Mouse (Mus musculus) frontal cortex, postnatal 25 days (tissue): ENCODE data around the gene Phf11b.
"Not testable (repeated sequence)": the region's sequence is repeated elsewhere in the genome, so short reads cannot be mapped to it uniquely, and the experiment has no call there.

Experiments
- DNase-seq, 2 experiments: peaks; one replicate each; pipeline ENCODE4 v3.0.0; 2022; ENCODE audit warnings: low spot score in 2 of 2

The Phf11b gene

DNA sequence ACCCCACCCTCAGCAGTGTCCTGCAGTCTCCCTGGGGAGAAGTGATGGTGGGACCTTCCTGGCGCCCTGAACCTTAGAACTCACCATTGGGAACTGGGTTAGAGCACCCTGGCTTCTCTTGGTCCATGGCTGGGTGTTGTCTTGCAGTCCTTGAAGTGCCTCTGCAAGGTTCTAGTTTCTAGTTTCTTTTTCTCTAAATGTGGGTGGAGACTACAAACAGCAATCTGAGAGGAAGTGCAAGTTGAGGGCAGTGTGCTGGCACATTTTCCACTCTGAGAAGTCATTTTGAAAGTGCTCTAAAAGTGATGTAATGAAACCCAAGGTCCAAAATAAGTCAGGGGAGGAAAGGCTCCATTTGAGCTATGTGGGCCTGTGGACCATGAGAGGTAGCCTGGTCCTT, at the start of gene Phf11b:
Gene Phf11b, minus strand, starts transcription at position 163 of the 400 bp plus-strand sequence.
- not testable (repeated sequence) for DNase-seq

DNA sequence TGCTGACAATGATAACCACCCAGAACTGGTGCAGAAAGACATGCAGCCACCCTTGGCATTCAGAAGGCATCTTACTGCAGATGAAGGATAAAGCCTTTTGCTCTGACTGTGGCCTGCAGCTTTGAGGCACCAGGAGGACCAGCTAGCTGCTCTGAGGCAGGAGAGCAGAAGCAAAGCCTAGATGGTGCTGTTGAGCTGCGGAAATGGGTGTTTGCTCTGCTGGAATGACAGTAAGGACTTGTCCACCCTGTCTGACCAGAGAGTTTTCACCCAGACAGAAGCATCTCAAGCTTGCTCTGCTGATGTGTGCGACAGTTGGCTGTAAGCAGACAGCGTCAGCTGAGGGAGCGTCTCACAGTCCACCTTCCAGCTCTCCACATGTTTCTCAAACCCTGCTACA, 49.0 kb upstream of the Phf11b start:
- peak; percentile 19 to 23 for DNase-seq

DNA sequence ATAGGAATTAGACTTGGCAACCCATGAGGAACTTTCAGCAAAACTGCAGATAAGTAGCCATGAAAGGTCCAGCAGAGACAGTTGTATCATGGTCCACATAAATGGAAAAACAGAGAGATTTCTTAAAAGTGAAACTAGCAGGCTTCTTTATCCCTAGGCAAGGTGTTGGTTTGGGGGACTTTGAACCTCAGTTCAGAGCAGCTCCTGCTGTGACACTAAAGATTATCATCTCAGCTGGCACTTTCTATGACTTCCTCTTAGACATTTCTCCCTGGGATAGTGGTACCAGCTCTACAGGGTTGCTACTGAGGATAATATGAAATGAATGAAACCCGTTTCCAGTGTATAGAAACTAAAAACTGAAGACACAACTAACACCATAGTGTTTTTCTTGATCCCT, 48.4 kb upstream of the Phf11b start:
- DNase-seq, result no peak

DNA sequence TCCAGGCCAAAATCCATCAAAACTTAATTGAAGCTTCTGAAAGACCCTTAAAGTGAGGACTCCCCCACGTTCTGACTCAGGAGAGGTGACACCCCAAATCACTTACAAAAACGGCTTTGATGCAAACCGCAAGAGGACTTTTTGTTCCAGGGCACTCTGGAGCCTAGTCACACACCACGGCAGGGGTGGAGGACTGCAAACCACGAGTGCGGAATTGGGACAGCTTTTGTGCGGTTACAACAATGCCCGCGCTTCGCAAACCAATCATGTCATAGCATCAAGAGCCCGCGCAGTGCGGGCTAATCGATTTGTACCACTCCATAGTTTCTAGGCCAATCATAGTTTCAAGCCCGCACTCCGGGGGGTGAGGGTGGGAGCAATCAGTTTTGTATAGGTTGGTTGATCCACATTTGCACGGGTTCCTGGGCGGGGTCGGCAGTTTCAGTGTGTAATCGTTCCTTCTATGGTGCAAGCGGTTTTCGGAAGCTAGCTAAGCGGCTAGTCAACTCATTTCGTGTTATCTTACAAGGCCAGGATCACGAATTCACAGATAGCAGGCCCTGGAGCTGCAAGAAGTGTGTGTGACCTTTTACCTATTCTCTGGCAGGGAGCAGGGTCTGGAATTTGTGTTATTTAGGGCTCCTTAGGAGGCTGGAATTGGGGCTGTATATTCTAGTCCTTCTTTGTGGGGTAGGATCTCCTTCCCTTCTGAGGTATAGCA, 29.4 kb upstream of the Phf11b start:
- DNase-seq, result no peak

DNA sequence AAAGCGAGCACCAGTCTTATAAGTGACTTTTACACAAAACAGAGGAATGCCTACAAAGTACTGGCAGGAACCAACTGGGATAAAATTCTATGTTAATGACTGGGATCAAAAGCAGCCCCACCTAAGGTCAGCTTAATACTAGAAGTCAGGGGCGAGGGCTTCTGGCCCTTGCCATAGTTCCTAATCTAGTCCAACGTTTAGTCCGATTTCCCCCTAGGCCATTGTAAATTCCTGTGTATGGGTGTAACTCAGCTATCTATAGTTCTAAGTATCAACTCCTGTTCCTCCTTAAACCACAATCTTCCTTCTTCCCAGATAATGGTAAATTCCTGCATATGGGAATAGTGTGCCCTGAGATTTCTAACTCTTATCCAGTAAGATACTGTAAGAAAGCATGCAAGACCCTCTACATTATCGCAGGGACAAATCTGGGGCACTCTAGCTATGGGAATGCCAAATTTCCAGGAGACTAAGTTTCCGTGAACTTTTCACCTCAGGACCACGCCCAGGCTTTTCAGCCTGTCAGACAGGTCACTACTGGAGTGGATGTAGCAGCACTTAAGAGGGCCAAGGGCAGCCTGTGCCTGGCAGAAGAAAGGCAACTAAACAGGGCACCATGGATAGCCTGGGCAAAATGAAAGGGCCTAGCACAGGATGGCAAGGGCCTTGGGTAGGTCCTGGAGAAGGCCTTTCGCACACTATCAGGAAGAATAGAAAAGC, 25.4 kb upstream of the Phf11b start:
- no peak for DNase-seq

DNA sequence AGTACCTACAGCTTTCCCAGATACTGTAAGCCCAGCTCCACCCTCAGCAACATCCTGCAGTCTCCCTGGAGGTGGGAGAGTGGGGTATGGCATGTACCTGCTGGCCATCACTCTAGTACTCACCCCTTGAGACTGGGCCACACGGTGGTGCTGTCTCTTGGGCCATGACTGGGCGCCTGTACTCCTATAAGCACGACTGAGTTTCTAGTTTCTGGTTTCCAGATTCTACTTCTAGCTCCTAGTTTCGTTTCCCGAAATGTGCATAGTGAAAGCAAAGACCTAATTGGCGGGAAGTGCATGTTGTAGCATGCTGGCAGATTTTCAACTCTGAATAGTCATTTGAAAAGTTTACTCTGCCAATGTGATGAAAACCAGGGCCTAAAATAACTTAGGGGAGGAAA, 24.1 kb upstream of the Phf11b start, which contains the start of gene Phf11d:
Gene Phf11d, minus strand, starts transcription at position 227 of the 401 bp plus-strand sequence.
- DNase-seq, result no peak

DNA sequence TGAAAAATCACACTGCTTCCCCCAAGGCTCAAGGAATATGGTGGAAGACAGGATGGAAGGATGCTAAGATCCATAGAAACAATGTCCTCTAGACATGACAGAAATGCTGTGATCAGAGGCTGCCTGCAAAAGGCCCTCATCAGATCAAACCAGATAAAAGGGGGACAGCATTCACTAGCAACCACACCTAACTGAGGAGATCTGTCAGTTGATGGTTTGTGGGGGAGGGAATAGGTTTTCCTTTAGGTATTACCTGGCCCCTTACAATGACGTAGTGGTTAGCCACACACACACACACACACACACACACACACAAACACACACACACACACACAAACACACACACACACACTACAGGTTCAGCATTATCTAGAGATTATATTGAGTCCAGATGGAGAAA, 1.6 kb downstream of the Phf11b start:
- DNase-seq, result no peak

DNA sequence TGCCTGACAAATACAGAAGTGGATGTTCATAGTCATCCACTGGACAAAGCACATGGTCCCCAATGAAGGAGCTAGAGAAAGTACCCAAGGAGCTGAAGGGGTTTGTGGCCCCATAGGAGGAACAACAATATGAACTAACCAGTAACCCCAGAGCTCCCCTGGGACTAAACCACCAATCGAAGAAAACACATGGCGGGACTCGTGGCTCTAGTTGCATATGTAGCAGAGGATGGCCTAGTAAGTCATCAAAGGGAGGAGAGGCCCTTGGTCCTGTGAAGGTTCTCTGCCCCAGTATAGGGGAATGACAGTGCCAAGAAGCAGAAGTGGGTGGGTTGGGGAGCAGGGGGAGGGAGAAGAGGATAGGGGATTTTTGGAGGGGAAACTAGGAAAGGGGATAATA, 5.1 kb downstream of the Phf11b start:
- DNase-seq, result not testable (repeated sequence)

DNA sequence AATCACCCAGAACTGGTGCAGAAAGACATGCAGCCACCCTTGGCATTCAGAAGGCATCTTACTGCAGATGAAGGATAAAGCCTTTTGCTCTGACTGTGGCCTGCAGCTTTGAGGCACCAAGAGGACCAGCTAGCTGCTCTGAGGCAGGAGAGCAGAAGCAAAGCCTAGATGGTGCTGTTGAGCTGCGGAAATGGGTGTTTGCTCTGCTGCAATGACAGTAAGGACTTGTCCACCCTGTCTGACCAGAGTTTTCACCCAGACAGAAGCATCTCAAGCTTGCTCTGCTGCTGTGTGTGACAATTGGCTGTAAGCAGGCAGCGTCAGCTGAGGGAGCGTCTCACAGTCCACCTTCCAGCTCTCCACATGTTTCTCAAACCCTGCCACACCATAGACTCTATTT, 10.7 kb downstream of the Phf11b start:
- peak; percentile 7 to 12 for DNase-seq

DNA sequence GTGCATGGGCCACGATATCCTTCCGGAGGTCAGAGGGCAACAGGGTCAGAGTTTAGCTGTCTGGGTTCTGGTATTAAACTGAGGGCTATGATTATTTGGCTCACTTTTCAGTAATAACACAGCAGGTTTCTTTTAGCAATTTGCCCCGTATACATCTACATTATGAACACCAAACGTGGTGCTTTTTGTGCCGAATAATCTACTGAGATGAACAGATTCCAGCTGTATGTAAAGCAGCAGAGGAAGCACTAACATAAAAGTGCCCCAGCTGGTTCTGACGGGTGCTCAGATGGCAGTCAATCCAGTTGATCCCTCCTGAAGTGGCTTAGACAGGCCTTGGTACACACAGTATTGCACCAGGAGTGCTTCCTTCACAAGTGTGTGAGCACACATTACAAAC, 21.2 kb downstream of the Phf11b start:
- DNase-seq, result not testable (repeated sequence)

DNA sequence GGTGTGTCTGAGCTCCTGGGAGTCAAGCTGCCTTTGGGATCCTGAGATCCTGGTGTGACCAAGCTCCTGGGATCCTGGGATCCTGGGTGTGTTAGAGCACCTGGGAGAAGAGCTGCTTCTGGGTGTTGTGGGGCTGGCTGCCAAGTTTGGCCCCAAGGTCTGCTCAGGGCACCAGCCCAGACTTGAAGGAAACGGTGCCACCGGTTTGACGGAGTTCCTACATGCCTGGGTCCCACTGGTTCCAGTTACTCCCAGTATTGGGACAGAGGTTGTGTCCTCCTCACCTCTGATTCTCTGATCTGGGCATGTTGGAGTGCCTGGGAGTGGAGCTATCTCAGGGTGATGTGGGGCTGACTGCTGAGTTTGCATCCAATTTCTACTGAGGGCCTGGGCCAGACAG, 22.1 kb downstream of the Phf11b start:
- DNase-seq, result not testable (repeated sequence)

DNA sequence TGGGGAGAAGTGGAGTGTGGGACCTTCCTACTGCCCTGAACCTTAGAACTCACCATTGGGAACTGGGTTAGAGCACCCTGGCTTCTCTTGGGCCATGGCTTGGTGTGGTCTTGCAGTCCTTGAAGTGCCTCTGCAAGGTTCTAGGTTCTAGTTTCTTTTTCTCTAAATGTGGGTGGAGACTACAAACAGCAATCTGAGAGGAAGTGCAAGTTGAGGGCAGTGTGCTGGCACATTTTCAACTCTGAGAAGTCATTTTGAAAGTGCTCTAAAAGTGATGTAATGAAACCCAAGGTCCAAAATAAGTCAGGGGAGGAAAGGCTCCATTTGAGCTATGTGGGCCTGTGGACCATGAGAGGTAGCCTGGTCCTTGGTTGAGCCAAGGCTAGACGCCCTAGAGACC, 43.8 kb downstream of the Phf11b start, which contains the start of gene Phf11a:
Gene Phf11a, minus strand, starts transcription at position 132 of the 400 bp plus-strand sequence.
- DNase-seq, result not testable (repeated sequence)

DNA sequence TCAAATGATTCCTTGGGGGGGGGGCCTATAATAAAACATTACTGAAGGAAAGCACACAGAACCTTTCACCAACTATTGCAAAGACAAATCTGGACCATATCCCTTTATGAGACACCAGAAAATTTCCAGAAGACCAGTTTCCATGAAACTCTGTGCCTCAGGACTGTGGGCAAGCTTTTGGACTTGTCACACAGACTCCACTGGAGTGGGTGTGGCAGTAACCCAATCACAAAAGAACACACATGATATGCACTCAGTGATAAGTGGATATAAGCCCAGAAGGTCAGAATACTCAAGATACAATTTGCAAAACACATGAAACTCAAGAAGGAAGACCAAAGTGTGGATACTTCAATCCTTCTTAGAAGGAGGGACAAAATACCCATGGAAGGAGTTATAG, 49.4 kb downstream of the Phf11b start:
- DNase-seq, result not testable (repeated sequence)

DNA sequence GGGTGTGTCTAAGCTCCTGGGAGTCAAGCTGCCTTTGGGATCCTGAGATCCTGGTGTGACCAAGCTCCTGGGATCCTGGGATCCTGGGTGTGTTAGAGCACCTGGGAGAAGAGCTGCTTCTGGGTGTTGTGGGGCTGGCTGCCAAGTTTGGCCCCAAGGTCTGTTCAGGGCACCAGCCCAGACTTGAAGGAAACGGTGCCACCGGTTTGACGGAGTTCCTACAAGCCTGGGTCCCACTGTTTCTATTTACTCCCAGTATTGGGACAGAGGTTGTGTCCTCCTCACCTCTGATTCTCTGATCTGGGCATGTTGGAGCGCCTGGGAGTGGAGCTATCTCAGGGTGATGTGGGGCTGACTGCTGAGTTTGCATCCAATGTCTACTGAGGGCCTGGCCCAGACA, 66.2 kb downstream of the Phf11b start:
- not testable (repeated sequence) for DNase-seq
